ENCODE assay signal across 19 mouse cellular contexts in the genomic region with DNA sequence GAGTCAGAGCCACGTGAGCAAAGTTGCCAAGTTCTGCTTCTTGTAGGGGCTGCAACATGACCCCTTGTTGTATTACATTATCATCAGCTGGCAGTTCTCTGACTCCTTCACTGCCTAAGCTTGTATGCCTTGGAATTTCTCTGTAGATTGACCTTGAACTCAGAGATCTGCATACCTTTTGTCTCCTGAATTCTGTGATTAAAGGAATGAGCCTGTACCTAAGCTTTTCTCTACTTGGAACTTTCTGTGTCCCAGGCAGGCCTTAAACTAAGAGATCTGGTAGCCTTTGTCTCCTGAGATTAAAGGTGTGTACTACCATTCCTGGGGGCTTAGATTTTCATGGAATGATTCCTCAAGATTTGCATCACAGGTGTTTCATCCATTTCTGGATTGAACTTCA.
DNase-seq lines count a peak whose midpoint lies in the region.
"Had no signal": no experiment of that assay in that cellular context is flagged by ENCODE, and none has a peak within 500 bp of the region (broad histone marks: within the 10 kb centered on the region; RNA-seq: fewer than 3 reads in every experiment).

No protein-coding gene starts in this region.

- DNase-seq in ES-CJ7 (ENCODE audit: low read depth, low spot score): peak; percentile 84
- DNase-seq in R1 (ENCODE audit: low read depth, low spot score): peak; percentile 93
- peak; percentile 83 for DNase-seq in ZHBTc4 (ENCODE audit: low read depth, low spot score)
- no peak for DNase-seq in urinary bladder, adult 2 months (ENCODE audit: low spot score)
- no peak for DNase-seq in spleen, adult 12 weeks (ENCODE audit: low spot score)
- no peak for DNase-seq in natural killer cell, adult 2 months (ENCODE audit: low spot score in 2 of 2)
- DNase-seq: adrenal gland, adult 2 months; adrenal gland, adult 8-10 months; adrenal gland, postnatal 10 days; adrenal gland, postnatal 14 days; adrenal gland, postnatal 25 days; adrenal gland, postnatal 36 days; B cell, adult 2 months; cerebellum, adult 11 months; cerebellum, adult 11-12 months; cerebellum, adult 18-20 months; cerebellum, adult 2 months; cerebellum, adult 8-10 months; cerebellum, adult 9-10 months had no signal

Comparison
In these comparisons a context has a peak if more than half of its experiments do, and no peak if none do; other contexts are left out.
1. DNase-seq: peak in ES-CJ7 (single experiment), R1 (single experiment) and ZHBTc4 (single experiment); none in urinary bladder, adult 2 months (single experiment), spleen, adult 12 weeks (single experiment) and natural killer cell, adult 2 months (0 of 2).